Mouse (Mus musculus): ENCODE results near the gene Zfp335. TPM values are rescaled to one million over a fixed set of nuclear protein-coding genes. Genes with fewer than 3 reads are reported as not detected.

The Zfp335 gene
- total RNA-seq (2021) = 10 to 100 TPM; 30.0 to 31.2 TPM

- DNase-seq = peak; percentile 97
- intact Hi-C loops (cut with DNase I) = no loop called here
Observed at GRCm38 (mm10) chr2:164911086-164912048, at the start of gene Zfp335. Gene Zfp335, minus strand, starts transcription at chr2:164911757.

GRCm38 (mm10) chr2:164960716-164961441 lies 49.3 kb upstream of the Zfp335 start, which contains the start of gene Slc12a5:
Gene Slc12a5, plus strand, starts transcription at chr2:164960802.
- DNase-seq = peak; percentile 73
- intact Hi-C loops (cut with DNase I) = no loop called here

- intact Hi-C loops (cut with DNase I) = no loop called here
- DNase-seq = no peak
Observed at GRCm38 (mm10) chr2:164957548-164958315, 46.2 kb upstream of the Zfp335 start.

GRCm38 (mm10) chr2:164956195-164956594 lies 44.6 kb upstream of the Zfp335 start:
- intact Hi-C loops (cut with DNase I) = no loop called here

GRCm38 (mm10) chr2:164955725-164956124 lies 44.2 kb upstream of the Zfp335 start:
- intact Hi-C loops (cut with DNase I) = no loop called here
- DNase-seq = no peak

More at GRCm38 (mm10) chr2:164956195-164956594, 44.6 kb upstream of the Zfp335 start:
- DNase-seq = no peak

GRCm38 (mm10) chr2:164953224-164953623 lies 41.7 kb upstream of the Zfp335 start:
- intact Hi-C loops (cut with DNase I) = no loop called here
- DNase-seq = peak; percentile 90

GRCm38 (mm10) chr2:164952448-164952847 lies 40.9 kb upstream of the Zfp335 start:
- DNase-seq = no peak
- intact Hi-C loops (cut with DNase I) = no loop called here

- intact Hi-C loops (cut with DNase I) = no loop called here
- no peak for DNase-seq
Observed at GRCm38 (mm10) chr2:164951745-164952144, 40.2 kb upstream of the Zfp335 start.

GRCm38 (mm10) chr2:164950501-164950900 lies 38.9 kb upstream of the Zfp335 start:
- intact Hi-C loops (cut with DNase I) = no loop called here
- no peak for DNase-seq

- intact Hi-C loops (cut with DNase I) = no loop called here
- DNase-seq = no peak
Observed at GRCm38 (mm10) chr2:164948962-164949361, 37.4 kb upstream of the Zfp335 start.

GRCm38 (mm10) chr2:164947930-164948329 lies 36.4 kb upstream of the Zfp335 start:
- intact Hi-C loops (cut with DNase I) = no loop called here
- no peak for DNase-seq

GRCm38 (mm10) chr2:164947506-164947905 lies 35.9 kb upstream of the Zfp335 start:
- no peak for DNase-seq
- intact Hi-C loops (cut with DNase I) = no loop called here

GRCm38 (mm10) chr2:164942692-164943290 lies 31.2 kb upstream of the Zfp335 start:
- intact Hi-C loops (cut with DNase I) = no loop called here
- no peak for DNase-seq

- DNase-seq = no peak
- intact Hi-C loops (cut with DNase I) = no loop called here
Observed at GRCm38 (mm10) chr2:164940140-164940830, 28.7 kb upstream of the Zfp335 start, which contains the start of gene Mmp9. Gene Mmp9, plus strand, starts transcription at chr2:164940780.

- no peak for DNase-seq
- intact Hi-C loops (cut with DNase I) = no loop called here
Observed at GRCm38 (mm10) chr2:164939106-164939505, 27.5 kb upstream of the Zfp335 start.

GRCm38 (mm10) chr2:164938146-164939091 lies 26.9 kb upstream of the Zfp335 start:
- intact Hi-C loops (cut with DNase I) = no loop called here
- no peak for DNase-seq

- intact Hi-C loops (cut with DNase I) = no loop called here
- DNase-seq = no peak
Observed at GRCm38 (mm10) chr2:164935991-164936390, 24.4 kb upstream of the Zfp335 start.

GRCm38 (mm10) chr2:164933534-164933933 lies 22.0 kb upstream of the Zfp335 start:
- no peak for DNase-seq
- intact Hi-C loops (cut with DNase I) = no loop called here
